Mouse (Mus musculus) ZHBTc4 (cell line): ENCODE results near the gene Ythdc1.
"Not testable (repeated sequence)": the region's sequence is repeated elsewhere in the genome, so short reads cannot be mapped to it uniquely, and the experiment has no call there.

ENCODE experiments used
- DNase-seq: peaks from one replicate; pipeline ENCODE4 v3.0.0-alpha.2; 2011; ENCODE audit warnings: low read depth, low spot score

Gene Ythdc1

GRCm38 (mm10) chr5:86803962-86804940 lies at the start of gene Ythdc1:
TSS of gene Ythdc1 (plus strand) at chr5:86804221.
- DNase-seq: peak; percentile 98

GRCm38 (mm10) chr5:86769015-86769658 lies 34.9 kb upstream of the Ythdc1 start:
- DNase-seq: no peak

GRCm38 (mm10) chr5:86771010-86771409 lies 33.0 kb upstream of the Ythdc1 start:
- peak; percentile 18 for DNase-seq

- DNase-seq: no peak
Measured at GRCm38 (mm10) chr5:86776941-86777340, 27.1 kb upstream of the Ythdc1 start.

GRCm38 (mm10) chr5:86778471-86778870 lies 25.6 kb upstream of the Ythdc1 start:
- DNase-seq: no peak

- DNase-seq: peak; percentile 71
Measured at GRCm38 (mm10) chr5:86783059-86783458, 21.0 kb upstream of the Ythdc1 start.

- no peak for DNase-seq
Measured at GRCm38 (mm10) chr5:86784205-86784604, 19.8 kb upstream of the Ythdc1 start.

GRCm38 (mm10) chr5:86786798-86787197 lies 17.2 kb upstream of the Ythdc1 start:
- DNase-seq: peak; percentile 50

- DNase-seq: no peak
Measured at GRCm38 (mm10) chr5:86789954-86790353, 14.1 kb upstream of the Ythdc1 start.

GRCm38 (mm10) chr5:86792249-86792648 lies 11.8 kb upstream of the Ythdc1 start:
- DNase-seq: no peak

GRCm38 (mm10) chr5:86792807-86793206 lies 11.2 kb upstream of the Ythdc1 start:
- DNase-seq: no peak

- DNase-seq: no peak
Measured at GRCm38 (mm10) chr5:86816795-86817194, 12.8 kb downstream of the Ythdc1 start.

GRCm38 (mm10) chr5:86836378-86836777 lies 32.4 kb downstream of the Ythdc1 start:
- DNase-seq: not testable (repeated sequence)

GRCm38 (mm10) chr5:86838110-86838509 lies 34.1 kb downstream of the Ythdc1 start:
- DNase-seq: no peak

GRCm38 (mm10) chr5:86839472-86839871 lies 35.5 kb downstream of the Ythdc1 start:
- no peak for DNase-seq

GRCm38 (mm10) chr5:86840207-86840606 lies 36.2 kb downstream of the Ythdc1 start:
- no peak for DNase-seq

GRCm38 (mm10) chr5:86841261-86841660 lies 37.2 kb downstream of the Ythdc1 start:
- peak; percentile 12 for DNase-seq

- peak; percentile 49 for DNase-seq
Measured at GRCm38 (mm10) chr5:86850104-86850503, 46.1 kb downstream of the Ythdc1 start.

GRCm38 (mm10) chr5:86851658-86852057 lies 47.6 kb downstream of the Ythdc1 start:
- peak; percentile 95 for DNase-seq

GRCm38 (mm10) chr5:86856505-86856904 lies 52.5 kb downstream of the Ythdc1 start:
- DNase-seq: not testable (repeated sequence)

GRCm38 (mm10) chr5:86857682-86858081 lies 53.7 kb downstream of the Ythdc1 start:
- DNase-seq: peak; percentile 88

- peak; percentile 85 for DNase-seq
Measured at GRCm38 (mm10) chr5:86858336-86858735, 54.3 kb downstream of the Ythdc1 start.

GRCm38 (mm10) chr5:86871877-86872276 lies 67.9 kb downstream of the Ythdc1 start:
- peak; percentile 5 for DNase-seq
